Mouse (Mus musculus) intestine, postnatal 0 days (tissue): Measurements from ENCODE around the gene Sag. TPM values are rescaled to one million over a fixed set of nuclear protein-coding genes. Genes with fewer than 3 reads are reported as not detected.

ENCODE experiments used
- ATAC-seq: fragments of 200-750 bp; cut with Nextera tagmentation; 2 replicates; pipeline ENCODE4 v1.8.0; 2017; ENCODE audit warnings: mild to moderate bottlenecking, moderate TSS enrichment, moderate library complexity
- H3K27ac ChIP-seq: fragments of 300-500 bp; sonication (generic); 2 replicates; pipeline ENCODE4 v1.5.1; 2014; ENCODE audit warnings: mild to moderate bottlenecking, low read depth, low read length, moderate library complexity
- H3K27me3 ChIP-seq: fragments of 300-500 bp; sonication (generic); replicated peaks from 2 replicates; pipeline ENCODE4 v1.6.1; 2014; ENCODE audit warnings: low read length, mixed read lengths; ENCODE audit not compliant: control insufficient read depth, insufficient read depth
- H3K36me3 ChIP-seq: fragments of 300-500 bp; sonication (generic); 2 replicates; pipeline ENCODE4 v1.6.1; 2014; ENCODE audit warnings: mild to moderate bottlenecking, moderate library complexity; ENCODE audit not compliant: control insufficient read depth, insufficient read depth
- H3K4me1 ChIP-seq: fragments of 300-500 bp; sonication (generic); replicated peaks from 2 replicates; pipeline ENCODE4 v1.6.1; 2014; ENCODE audit warnings: antibody characterized with exemption, low read length, mixed read lengths; ENCODE audit not compliant: control insufficient read depth, insufficient read depth
- H3K4me2 ChIP-seq: fragments of 300-500 bp; sonication (generic); replicated peaks from 2 replicates; pipeline ENCODE4 v1.6.1; 2014; ENCODE audit warnings: low read depth, mild to moderate bottlenecking, moderate library complexity
- H3K4me3 ChIP-seq: fragments of 300-500 bp; sonication (generic); 2 replicates; pipeline ENCODE4 v1.5.1; 2014; ENCODE audit warnings: low read depth, low read length
- H3K9ac ChIP-seq: fragments of 300-500 bp; sonication (generic); 2 replicates; pipeline ENCODE4 v1.6.1; 2014; ENCODE audit warnings: mild to moderate bottlenecking, low read depth, low read length
- H3K9me3 ChIP-seq: fragments of 300-500 bp; sonication (generic); 2 replicates; pipeline ENCODE4 v1.6.1; 2016; ENCODE audit warnings: mixed run types; ENCODE audit not compliant: control insufficient read depth
- CTCF ChIP-seq: sonication (generic); IDR thresholded peaks from 2 replicates; pipeline ENCODE4 v1.5.1; 2016; ENCODE audit warnings: low read depth, mild to moderate bottlenecking, control low read depth, antibody characterized with exemption, moderate library complexity
- WGBS: fragments of 180-500 bp; shearing (Covaris S2); extraction: QIAGEN DNeasy Blood & Tissue Kit; methylation state at CpG from one replicate; pipeline ENCODE4 v1.1.7; 2014; 5-methylcytosine and 5-hydroxymethylcytosine counted together
- polyA plus RNA-seq: library from polyadenylated mRNA; unstranded; fragments of >200 nt; fragmentation: Nextera tagmentation; extraction: Ambion mirVana; gene quantifications from 2 replicates; pipeline ENCODE4 v1.2.1, GENCODE M21; 2015

Sag gene
- polyA plus RNA-seq, 1 experiment from 2014 or later: 0.37 TPM

GRCm38 (mm10) chr1:87852081-87852790 lies 48.8 kb downstream of the Sag start:
- no peaks in the 10 kb centered on the region for H3K9me3 ChIP-seq
- H3K36me3 ChIP-seq: no peaks in the 10 kb centered on the region
- peak overlapping the region; percentile 85 for H3K4me3 ChIP-seq
- H3K4me1 ChIP-seq: 0 out of 2 replicates have a peak, but pooled peaks cover 10% of the 10 kb centered on the region
- WGBS: 58% methylated on average over 5 of the region's 5 CpGs
- no peaks in the 10 kb centered on the region for H3K27me3 ChIP-seq
- ATAC-seq: no peak
- no peak overlapping the region for H3K27ac ChIP-seq
- TF ChIP-seq CTCF: no peak
- H3K9ac ChIP-seq: no peak overlapping the region
- peak overlapping the region; percentile 97 for H3K4me2 ChIP-seq

- 0 out of 2 replicates have a peak, but pooled peaks have one; percentile 5 for TF ChIP-seq CTCF
- 1% methylated on average over 64 of the region's 74 CpGs for WGBS
- Histone ChIP-seq H3K4me2 (peak within 1 kb of the TSS; percentile 97), H3K9ac (peak within 1 kb of the TSS; percentile 90), H3K36me3 (no peaks in the 10 kb centered on the region), H3K4me1 (0 out of 2 replicates have a peak, but pooled peaks cover 11% of the 10 kb centered on the region), H3K9me3 (no peaks in the 10 kb centered on the region), H3K27ac (peak within 1 kb of the TSS; percentile 60), H3K27me3 (no peaks in the 10 kb centered on the region), H3K4me3 (peak within 1 kb of the TSS; percentile 85)
- peak; percentile 92 for ATAC-seq
These were observed 49.6 kb downstream of the Sag start, which contains the start of gene Dgkd for GRCm38 (mm10) chr1:87852892-87853600. TSS of gene Dgkd (plus strand) at chr1:87853287.

GRCm38 (mm10) chr1:87853601-87854361 lies 50.3 kb downstream of the Sag start:
- Histone ChIP-seq H3K4me3 (peak overlapping the region; percentile 85), H3K4me1 (0 out of 2 replicates have a peak, but pooled peaks cover 10% of the 10 kb centered on the region), H3K9me3 (no peaks in the 10 kb centered on the region), H3K36me3 (no peaks in the 10 kb centered on the region), H3K4me2 (peak overlapping the region; percentile 97), H3K27me3 (no peaks in the 10 kb centered on the region), H3K9ac (peak overlapping the region; percentile 90), H3K27ac (peak overlapping the region; percentile 60)
- peak; percentile 16 for ATAC-seq
- WGBS: 1% methylated on average over 43 of the region's 48 CpGs
- TF ChIP-seq CTCF: no peak; the same call in 1 of the 2 replicates

DNA sequence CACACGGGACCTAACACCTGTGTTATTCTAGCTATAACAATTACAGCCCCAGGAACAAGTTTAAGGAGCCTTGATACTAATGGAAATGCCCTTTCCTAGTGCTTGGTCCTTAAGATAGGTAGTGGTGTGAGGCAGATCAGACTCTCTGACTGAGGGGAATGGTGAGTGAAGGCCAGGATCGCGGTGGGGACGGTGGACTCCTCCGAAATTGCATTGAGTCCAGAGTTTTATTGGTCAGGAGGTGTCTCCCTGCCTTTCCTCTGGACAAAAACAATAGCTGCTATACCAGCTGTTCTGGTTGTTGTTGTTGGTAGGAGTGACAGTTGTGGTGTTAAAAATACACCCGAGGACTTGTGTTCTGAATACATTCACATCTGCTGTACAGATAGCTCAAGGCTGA lies 50.9 kb downstream of the Sag start:
- H3K4me3 ChIP-seq: peak overlapping the region; percentile 85
- no peaks in the 10 kb centered on the region for H3K9me3 ChIP-seq
- peak overlapping the region; percentile 97 for H3K4me2 ChIP-seq
- no peak for ATAC-seq
- peak overlapping the region; percentile 90; the same call in 1 of the 2 replicates for H3K9ac ChIP-seq
- no peak for TF ChIP-seq CTCF
- WGBS: 19% methylated on average over 6 of the region's 6 CpGs
- 0 out of 2 replicates have a peak, but pooled peaks cover 10% of the 10 kb centered on the region for H3K4me1 ChIP-seq
- H3K36me3 ChIP-seq: no peaks in the 10 kb centered on the region
- no peaks in the 10 kb centered on the region for H3K27me3 ChIP-seq
- H3K27ac ChIP-seq: 0 out of 2 replicates have a peak overlapping the region, but pooled peaks have one; percentile 60

GRCm38 (mm10) chr1:87854851-87855251 lies 51.4 kb downstream of the Sag start:
- H3K4me1 ChIP-seq: 0 out of 2 replicates have a peak, but pooled peaks cover 10% of the 10 kb centered on the region
- H3K9me3 ChIP-seq: no peaks in the 10 kb centered on the region
- ATAC-seq: no peak
- no peak for TF ChIP-seq CTCF
- peak overlapping the region; percentile 85 for H3K4me3 ChIP-seq
- H3K27me3 ChIP-seq: no peaks in the 10 kb centered on the region
- WGBS: 28% methylated on average over 2 of the region's 2 CpGs
- no peak overlapping the region for H3K27ac ChIP-seq
- H3K4me2 ChIP-seq: peak overlapping the region; percentile 97
- no peaks in the 10 kb centered on the region for H3K36me3 ChIP-seq
- H3K9ac ChIP-seq: peak overlapping the region; percentile 31; the same call in 1 of the 2 replicates
